Mouse (Mus musculus) CH12.LX (cell line): ENCODE results near the gene Rab5a. TPM values are rescaled to one million over a fixed set of nuclear protein-coding genes. Genes with fewer than 3 reads are reported as not detected.

Experiments used
- DNase-seq: peaks from one replicate; pipeline ENCODE4 v3.0.0-alpha.2; 2013; ENCODE audit errors: extremely low read depth
- H3K27ac ChIP-seq: 2 replicates; pipeline ENCODE4 v1.5.1; 2012; ENCODE audit warnings: low read depth, mild to moderate bottlenecking, control low read depth, moderate library complexity; ENCODE audit not compliant: insufficient read depth
- H3K27me3 ChIP-seq: replicated peaks from 2 replicates; pipeline ENCODE3; 2012; ENCODE audit warnings: inconsistent platforms
- H3K36me3 ChIP-seq, 2 experiments: replicated peaks in 1 of 2; 2 replicates each; pipeline versions ENCODE3 to v1.6.1; 2012; ENCODE audit warnings: inconsistent platforms in 1 of 2, low read length in 1 of 2, mild to moderate bottlenecking in 1 of 2, mixed read lengths in 1 of 2, moderate library complexity in 1 of 2; ENCODE audit not compliant: control insufficient read depth in 1 of 2, insufficient read depth in 1 of 2
- H3K4me1 ChIP-seq, 2 experiments: 2 replicates each; pipeline ENCODE4 v1.6.1; 2012; ENCODE audit warnings: inconsistent platforms in 1 of 2, moderate library complexity in 1 of 2; ENCODE audit not compliant: insufficient read depth in 2 of 2, control insufficient read depth in 1 of 2
- H3K4me2 ChIP-seq: 2 replicates; pipeline ENCODE4 v1.6.1; 2012; ENCODE audit warnings: low read depth, mild to moderate bottlenecking, control low read depth; ENCODE audit not compliant: poor library complexity, insufficient read depth, severe bottlenecking
- H3K4me3 ChIP-seq, 3 experiments: fragments of 150-350 bp in 1 of 3; sonication (generic) in 1 of 3; replicated peaks in 1 of 3; 2 replicates each; pipeline versions ENCODE3 to v1.5.1; 2011 to 2012; ENCODE audit warnings: low read depth in 2 of 3, low read length in 2 of 3, mild to moderate bottlenecking in 2 of 3, moderate library complexity in 2 of 3, control low read depth in 1 of 3, improper control_type of control experiment in 1 of 3, inconsistent platforms in 1 of 3, mixed read lengths in 1 of 3; ENCODE audit not compliant: poor library complexity in 1 of 3
- H3K79me2 ChIP-seq: replicated peaks from 2 replicates; pipeline ENCODE4 v1.6.1; 2012; ENCODE audit warnings: mild to moderate bottlenecking, moderate library complexity; ENCODE audit not compliant: control insufficient read depth, poor library complexity, insufficient read depth, severe bottlenecking; ENCODE audit errors: extremely low read depth
- H3K9ac ChIP-seq: 2 replicates; pipeline ENCODE4 v1.6.1; 2012; ENCODE audit warnings: low read depth, mild to moderate bottlenecking, control low read depth, moderate library complexity; ENCODE audit not compliant: insufficient read depth
- H3K9me3 ChIP-seq: replicated peaks from 2 replicates; pipeline ENCODE3; 2012; ENCODE audit warnings: low read length, inconsistent platforms, mixed read lengths
- BHLHE40 ChIP-seq: IDR thresholded peaks from 2 replicates; pipeline ENCODE4 v1.6.1; 2011; ENCODE audit warnings: mild to moderate bottlenecking, low read depth, low read length, improper control_type of control experiment
- E2F4 ChIP-seq: IDR thresholded peaks from 2 replicates; pipeline ENCODE4 v1.6.1; 2011; ENCODE audit warnings: low read depth, low read length, improper control_type of control experiment; ENCODE audit not compliant: insufficient replicate concordance
- ELF1 ChIP-seq: IDR thresholded peaks from 2 replicates; pipeline ENCODE4 v1.6.1; 2014; ENCODE audit warnings: low read depth, mild to moderate bottlenecking, inconsistent platforms, low read length, improper control_type of control experiment
- EP300 ChIP-seq: IDR thresholded peaks from 2 replicates; pipeline ENCODE4 v1.6.1; 2011; ENCODE audit warnings: low read length, improper control_type of control experiment
- ETS1 ChIP-seq: conservative IDR thresholded peaks from 2 replicates; pipeline ENCODE4 v1.6.1; 2012; ENCODE audit warnings: low read depth, mild to moderate bottlenecking, inconsistent platforms, low read length, improper control_type of control experiment, moderate library complexity
- IRF4 ChIP-seq: IDR thresholded peaks from 2 replicates; pipeline ENCODE4 v1.6.1; 2014; ENCODE audit warnings: low read depth, mild to moderate bottlenecking, inconsistent platforms, low read length, improper control_type of control experiment
- JUN ChIP-seq: IDR thresholded peaks from 2 replicates; pipeline ENCODE4 v1.6.1; 2011; ENCODE audit warnings: low read depth, mild to moderate bottlenecking, low read length, improper control_type of control experiment, moderate library complexity; ENCODE audit not compliant: insufficient read depth
- JUND ChIP-seq: conservative IDR thresholded peaks from 2 replicates; pipeline ENCODE4 v1.6.1; 2011; ENCODE audit warnings: low read depth, low read length, improper control_type of control experiment
- MAFK ChIP-seq: IDR thresholded peaks from 2 replicates; pipeline ENCODE4 v1.6.1; 2011; ENCODE audit warnings: low read length, improper control_type of control experiment; ENCODE audit not compliant: insufficient replicate concordance
- MEF2A ChIP-seq: IDR thresholded peaks from 2 replicates; pipeline ENCODE4 v1.6.1; 2014; ENCODE audit warnings: low read depth, mild to moderate bottlenecking, inconsistent platforms, low read length, improper control_type of control experiment, borderline replicate concordance
- MXI1 ChIP-seq: IDR thresholded peaks from 2 replicates; pipeline ENCODE4 v1.6.1; 2011; ENCODE audit warnings: mild to moderate bottlenecking, low read depth, low read length, improper control_type of control experiment
- MYC ChIP-seq: IDR thresholded peaks from 2 replicates; pipeline ENCODE4 v1.6.1; 2011; ENCODE audit warnings: low read depth, mild to moderate bottlenecking, improper control_type of control experiment, low read length
- NELFE ChIP-seq: IDR thresholded peaks from 2 replicates; pipeline ENCODE4 v1.6.1; 2011; ENCODE audit warnings: low read depth, low read length, improper control_type of control experiment
- NRF1 ChIP-seq: IDR thresholded peaks from 2 replicates; pipeline ENCODE4 v1.6.1; 2014; ENCODE audit warnings: low read depth, mild to moderate bottlenecking, inconsistent platforms, low read length, improper control_type of control experiment, moderate library complexity
- POLR2AphosphoS2 ChIP-seq: IDR thresholded peaks from 2 replicates; pipeline ENCODE4 v1.6.1; 2011; ENCODE audit warnings: low read depth, low read length, improper control_type of control experiment
- RAD21 ChIP-seq: IDR thresholded peaks from 2 replicates; pipeline ENCODE4 v1.6.1; 2011; ENCODE audit warnings: low read depth, mild to moderate bottlenecking, low read length, improper control_type of control experiment, moderate library complexity
- SMC3 ChIP-seq: IDR thresholded peaks from 2 replicates; pipeline ENCODE4 v1.6.1; 2011; ENCODE audit warnings: low read depth, low read length, improper control_type of control experiment
- TBP ChIP-seq: conservative IDR thresholded peaks from 2 replicates; pipeline ENCODE4 v1.6.1; 2011; ENCODE audit warnings: low read depth, low read length, improper control_type of control experiment
- TCF12 ChIP-seq: IDR thresholded peaks from 2 replicates; pipeline ENCODE4 v1.6.1; 2014; ENCODE audit warnings: low read depth, mild to moderate bottlenecking, inconsistent platforms, low read length, improper control_type of control experiment
- UBTF ChIP-seq: IDR thresholded peaks from 2 replicates; pipeline ENCODE4 v1.6.1; 2012; ENCODE audit warnings: low read depth, mild to moderate bottlenecking, inconsistent platforms, low read length, improper control_type of control experiment, moderate library complexity
- ZC3H11A ChIP-seq: IDR thresholded peaks from 2 replicates; pipeline ENCODE4 v1.6.1; 2012; ENCODE audit warnings: low read depth, mild to moderate bottlenecking, inconsistent platforms, low read length, improper control_type of control experiment
- ZMIZ1 ChIP-seq: IDR thresholded peaks from 2 replicates; pipeline ENCODE4 v1.6.1; 2012; ENCODE audit warnings: low read depth, mild to moderate bottlenecking, inconsistent platforms, low read length, improper control_type of control experiment
- ZNF384 ChIP-seq: IDR thresholded peaks from 2 replicates; pipeline ENCODE4 v1.6.1; 2012; ENCODE audit warnings: low read depth, low read length, improper control_type of control experiment, inconsistent platforms
- dilution Hi-C: fragments of 300-500 bp; cut with MboI; formaldehyde crosslinking; loops from 2 replicates; pipeline ENCODE4 v1.14.3; 2020; ENCODE audit warnings: low sequenced_read_pairs; ENCODE audit not compliant: extremely low pct_unique_long_range_greater_than_20kb, extremely low pct_ligation_motif_present
- in situ Hi-C: fragments of 300-500 bp; cut with MboI; formaldehyde crosslinking; loops from 3 replicates; pipeline ENCODE4 v1.14.3; 2019; ENCODE audit warnings: low sequenced_read_pairs, low pct_ligation_motif_present, low pct_unique_long_range_greater_than_20kb, mixed read lengths
- polyA plus RNA-seq: library from polyadenylated mRNA; unstranded; fragments of >175 nt; gene quantifications from 2 replicates; pipeline ENCODE4 v1.2.1, GENCODE M21; 2012; ENCODE audit warnings: low read depth; ENCODE audit not compliant: insufficient read length
- total RNA-seq, 2 experiments: library from RNA; depleted of rRNA; stranded (reverse); fragments of 300-350 nt in 1 of 2; fragments of >200 nt in 1 of 2; gene quantifications; 2 replicates each; pipeline ENCODE4 v1.2.3; 2012 to 2014

The Rab5a gene
- total and polyA plus RNA-seq, 3 experiments, result 28.0 to 89.2 (median 38.9) TPM

DNA sequence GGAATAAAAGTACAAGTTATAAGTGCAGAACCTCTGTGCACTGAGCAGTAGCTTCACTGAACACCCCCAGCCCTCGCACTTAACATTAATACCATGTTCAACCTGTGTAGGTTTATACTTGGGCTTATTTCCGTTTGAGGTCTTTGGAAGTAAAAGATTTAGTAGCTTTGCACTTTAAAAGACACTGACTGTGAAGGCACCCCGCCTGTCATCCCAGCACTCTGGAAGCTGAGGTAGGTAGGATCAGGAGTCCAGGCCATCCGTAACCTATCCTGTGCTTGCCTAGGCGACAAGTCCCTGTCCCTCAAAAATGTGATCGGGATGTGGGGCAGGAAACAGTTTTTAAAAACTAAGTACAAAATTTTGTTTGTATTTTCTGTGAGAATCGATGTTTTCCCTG, 1.4 kb downstream of the Rab5a start:
- H3K27ac ChIP-seq, result no peak overlapping the region
- no peak for DNase-seq
- in situ Hi-C loops (no loop called here), dilution Hi-C loops (no loop called here)
- H3K4me2 ChIP-seq, result peak overlapping the region; percentile 53
- H3K4me1 ChIP-seq, result peaks cover 2 to 27% of the 10 kb centered on the region in 2 experiments; a peak in 2 of 4 replicates
- H3K36me3 ChIP-seq, result peaks cover 3 to 18% of the 10 kb centered on the region in 2 experiments
- no peak for TF ChIP-seq ZC3H11A
- no peak for TF ChIP-seq TCF12
- no peak for TF ChIP-seq NRF1
- TF ChIP-seq TBP, result no peak
- TF ChIP-seq MYC, result no peak
- TF ChIP-seq ZNF384, result no peak
- no peak for TF ChIP-seq ELF1
- TF ChIP-seq MAFK, result no peak
- no peak for TF ChIP-seq JUN
- no peak for TF ChIP-seq NELFE
- TF ChIP-seq RAD21, result no peak
- no peak for TF ChIP-seq ZMIZ1
- no peak for TF ChIP-seq E2F4
- TF ChIP-seq SMC3, result no peak
- no peak for TF ChIP-seq MXI1
- TF ChIP-seq IRF4, result no peak
- H3K9me3 ChIP-seq, result no peaks in the 10 kb centered on the region
- peaks cover 37% of the 10 kb centered on the region for H3K79me2 ChIP-seq
- H3K9ac ChIP-seq, result peak overlapping the region; percentile 97
- H3K4me3 ChIP-seq, result peak overlapping the region; percentile 82 to 89 (median 84)
- no peaks in the 10 kb centered on the region for H3K27me3 ChIP-seq

DNA sequence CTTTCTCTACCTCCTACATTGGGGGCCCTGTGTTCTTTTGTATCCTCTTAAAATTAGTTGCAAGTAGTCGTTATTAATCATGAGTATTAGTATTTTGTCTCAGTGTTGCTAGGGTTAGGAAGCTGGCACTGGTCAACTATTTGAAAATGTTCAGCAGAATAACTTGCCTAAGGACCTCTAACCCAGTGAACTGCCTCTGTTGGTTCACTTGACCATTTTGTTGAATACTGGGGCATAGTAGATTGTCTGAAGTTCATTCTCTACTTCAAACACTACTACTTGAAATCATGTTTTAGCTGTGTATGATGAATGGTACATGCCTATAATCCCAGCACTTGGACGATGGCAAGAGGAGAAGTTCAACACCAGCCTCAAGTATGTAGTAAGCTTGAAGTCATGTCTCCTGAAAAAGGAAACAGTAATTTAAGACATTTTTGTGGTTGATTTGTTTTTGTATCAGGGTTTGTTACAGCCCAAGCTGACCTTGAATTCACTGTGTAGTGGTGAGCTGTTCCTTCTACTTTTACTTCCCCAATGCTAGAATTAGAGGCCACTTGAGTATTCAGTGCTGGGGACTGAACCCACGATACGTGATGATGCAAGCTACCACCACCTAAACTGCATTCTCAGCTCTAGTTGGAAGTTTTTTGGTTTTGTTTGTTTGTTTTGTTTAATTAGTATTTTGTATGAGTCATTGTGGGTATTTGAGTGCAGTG, 9.4 kb downstream of the Rab5a start:
- Histone ChIP-seq H3K9me3 (peaks cover 2% of the 10 kb centered on the region), H3K4me1 (peaks cover 0 to 31% of the 10 kb centered on the region in 2 experiments; a peak in 3 of 4 replicates), H3K4me2 (peak overlapping the region; percentile 98), H3K27ac (peak overlapping the region; percentile 86), H3K27me3 (no peaks in the 10 kb centered on the region), H3K4me3 (no peak overlapping the region), H3K79me2 (peaks cover 40% of the 10 kb centered on the region), H3K36me3 (peaks cover 12 to 48% of the 10 kb centered on the region in 2 experiments), H3K9ac (peak overlapping the region; percentile 35)
- TF ChIP-seq NELFE (no peak), EP300 (peak; percentile 75; the same call in 1 of the 2 replicates), JUND (peak; percentile 56; the same call in 1 of the 2 replicates), BHLHE40 (0 out of 2 replicates have a peak, but pooled peaks have one; percentile 27), MEF2A (peak; percentile 79; the same call in 1 of the 2 replicates), POLR2AphosphoS2 (no peak), ETS1 (peak; percentile 57), TCF12 (no peak), E2F4 (no peak), UBTF (no peak), IRF4 (peak; percentile 60), JUN (peak; percentile 23)
- in situ Hi-C loops, result no loop called here
- peak; percentile 82 for DNase-seq
- dilution Hi-C loops, result no loop called here
